Comparison of ENCODE assay signal across 8 mouse cellular contexts in genomic region chr14:21500154-21501047, GRCm38 (mm10). TPM values are rescaled to one million over a fixed set of nuclear protein-coding genes. Genes with fewer than 3 reads are reported as not detected.
A peak's percentile ranks its signal among the peaks of the same experiment; 100 is the strongest.
DNase-seq lines count a peak whose midpoint lies in the region; ATAC-seq and TF ChIP-seq lines count a peak whose summit lies in the region.

No protein-coding gene starts in this region.

- intact Hi-C loops in heart, adult 2 months (cut with DNase I): loop anchor here (5.0 to 10.0 kb wide), 5 partner anchors 47 to 446 kb away; partner anchors contain the start of genes Adk, Ap3m1, Dusp13 and Samd8

- peaks cover 7% of the 10 kb centered on the region for H3K79me2 ChIP-seq in heart, adult 2 months (replicated peaks; ENCODE audit: control insufficient read depth, insufficient read depth, low read length)

- no peaks in the 10 kb centered on the region for H3K27me3 ChIP-seq in embryonic facial prominence, embryonic 14.5 days (replicated peaks; ENCODE audit: control insufficient read depth, insufficient read depth, low read length)
- no peaks in the 10 kb centered on the region for H3K27me3 ChIP-seq in heart, adult 2 months (ENCODE audit: control insufficient read depth, insufficient read depth, low read length)
- H3K27me3 ChIP-seq in limb, embryonic 13.5 days: no peaks in the 10 kb centered on the region
- no peaks in the 10 kb centered on the region for H3K27me3 ChIP-seq in midbrain, embryonic 16.5 days (ENCODE audit: control insufficient read depth, insufficient read depth, low read depth, low read length)

- H3K4me1 ChIP-seq in embryonic facial prominence, embryonic 14.5 days (ENCODE audit: control insufficient read depth, insufficient read depth, low read length): peaks cover 14% of the 10 kb centered on the region
- H3K4me1 ChIP-seq in heart, adult 2 months (ENCODE audit: control insufficient read depth, insufficient read depth, low read length): peaks cover 6% of the 10 kb centered on the region
- H3K4me1 ChIP-seq in limb, embryonic 13.5 days: peaks cover 60% of the 10 kb centered on the region
- H3K4me1 ChIP-seq in midbrain, embryonic 16.5 days (ENCODE audit: control insufficient read depth, insufficient read depth, low read length): peaks cover 16% of the 10 kb centered on the region

- no peaks in the 10 kb centered on the region for H3K36me3 ChIP-seq in embryonic facial prominence, embryonic 14.5 days (ENCODE audit: control insufficient read depth, insufficient read depth, low read length)
- H3K36me3 ChIP-seq in heart, adult 2 months (ENCODE audit: control insufficient read depth, insufficient read depth, low read length): no peaks in the 10 kb centered on the region; the same call in 1 of the 2 replicates
- H3K36me3 ChIP-seq in limb, embryonic 13.5 days: no peaks in the 10 kb centered on the region
- no peaks in the 10 kb centered on the region for H3K36me3 ChIP-seq in midbrain, embryonic 16.5 days (ENCODE audit: control insufficient read depth, insufficient read depth, low read length)

- ATAC-seq in embryonic facial prominence, embryonic 14.5 days (ENCODE audit: low read depth): peak; percentile 96
- ATAC-seq in limb, embryonic 13.5 days (ENCODE audit: low FRiP score, low read depth): peak; percentile 97
- peak; percentile 98 for ATAC-seq in midbrain, embryonic 16.5 days

- H3K9me3 ChIP-seq in embryonic facial prominence, embryonic 14.5 days (ENCODE audit: control insufficient read depth, low read length): no peaks in the 10 kb centered on the region
- H3K9me3 ChIP-seq in limb, embryonic 13.5 days: no peaks in the 10 kb centered on the region
- H3K9me3 ChIP-seq in midbrain, embryonic 16.5 days (replicated peaks; ENCODE audit: control insufficient read depth, low read length, poor library complexity, severe bottlenecking): no peaks in the 10 kb centered on the region

- peak; percentile 98 for DNase-seq in 3T3-L1 (ENCODE audit: low read depth, low spot score)
- peak; percentile 98 to 99 for DNase-seq in adrenal gland, postnatal 4 days (ENCODE audit: low spot score in 2 of 2)
- DNase-seq in embryonic facial prominence, embryonic 14.5 days (ENCODE audit: low spot score): peak; percentile 100
- peak; percentile 99 to 100 for DNase-seq in heart, adult 2 months
- peak; percentile 100 for DNase-seq in kidney, adult 8-10 months
- peak; percentile 96 to 98 for DNase-seq in spleen, postnatal 10 days (ENCODE audit: low spot score in 2 of 2)

- TF ChIP-seq POLR2A in heart, adult 2 months (IDR thresholded peaks at IDR 0.05; ENCODE audit: insufficient read depth, low read depth, low read length): peak; percentile 68

- H3K4me3 ChIP-seq in embryonic facial prominence, embryonic 14.5 days (ENCODE audit: low read depth, low read length): peak overlapping the region; percentile 84
- H3K4me3 ChIP-seq in heart, adult 2 months: peak overlapping the region; percentile 77
- H3K4me3 ChIP-seq in limb, embryonic 13.5 days: peak overlapping the region; percentile 81
- H3K4me3 ChIP-seq in midbrain, embryonic 16.5 days (ENCODE audit: low read depth, low read length): peak overlapping the region; percentile 85

- peak overlapping the region; percentile 95 for H3K9ac ChIP-seq in embryonic facial prominence, embryonic 14.5 days (ENCODE audit: low read depth, low read length)
- peak overlapping the region; percentile 97 for H3K9ac ChIP-seq in heart, adult 2 months (ENCODE audit: low read depth, low read length)
- peak overlapping the region; percentile 95 for H3K9ac ChIP-seq in limb, embryonic 13.5 days
- H3K9ac ChIP-seq in midbrain, embryonic 16.5 days (ENCODE audit: low read depth, low read length): peak overlapping the region; percentile 99

- TF ChIP-seq CTCF in heart, adult 2 months (IDR thresholded peaks at IDR 0.05): peak; percentile 24

- peak; percentile 42; the same call in 1 of the 2 replicates for TF ChIP-seq EP300 in heart, adult 2 months (IDR thresholded peaks at IDR 0.05; ENCODE audit: insufficient read depth, low read depth, low read length)

- peak overlapping the region; percentile 73 for H3K4me2 ChIP-seq in embryonic facial prominence, embryonic 14.5 days (ENCODE audit: low read depth, low read length)
- H3K4me2 ChIP-seq in limb, embryonic 13.5 days (replicated peaks): peak overlapping the region; percentile 76
- peak overlapping the region; percentile 82 for H3K4me2 ChIP-seq in midbrain, embryonic 16.5 days (ENCODE audit: low read length)

- H3K27ac ChIP-seq in embryonic facial prominence, embryonic 14.5 days (replicated peaks; ENCODE audit: low read depth, low read length): peak overlapping the region; percentile 98
- peak overlapping the region; percentile 99 for H3K27ac ChIP-seq in heart, adult 2 months
- peak overlapping the region; percentile 99 for H3K27ac ChIP-seq in limb, embryonic 13.5 days
- peak overlapping the region; percentile 98 for H3K27ac ChIP-seq in midbrain, embryonic 16.5 days (ENCODE audit: low read length)

- WGBS in embryonic facial prominence, embryonic 14.5 days: 0% methylated on average over 45 of the region's 75 CpGs
- under 1% methylated on average over 72 of the region's 75 CpGs for WGBS in heart, adult 2 months
- WGBS in limb, embryonic 13.5 days: under 1% methylated on average over 73 of the region's 75 CpGs
- under 1% methylated on average over 71 of the region's 75 CpGs for WGBS in midbrain, embryonic 16.5 days

RNA-seq across cellular contexts. Expression of gene Kat6b, which starts 19.2 kb away (rescaled TPM):
- total RNA-seq in adrenal gland, postnatal 4 days (2021): 10 to 100 TPM; 61.2 to 69.5 TPM
- polyA plus RNA-seq in embryonic facial prominence, embryonic 14.5 days (2014; fragmentation: Nextera tagmentation; extraction: Ambion mirVana): 18.0 and 20.9 TPM in 2 replicates
- 10 to 100 TPM; 26.6 to 27.9 TPM for total RNA-seq in heart, adult 2 months (2021)
- polyA plus RNA-seq in heart, adult 2 months (2012; rRNA removed): 9.0 and 12.7 TPM in 2 replicates
- polyA plus RNA-seq in limb, embryonic 13.5 days (2015; fragmentation: Nextera tagmentation; extraction: Ambion mirVana): 30.7 and 31.4 TPM in 2 replicates
- 17.2 and 19.6 TPM in 2 replicates for polyA plus RNA-seq in midbrain, embryonic 16.5 days (2015; fragmentation: Nextera tagmentation; extraction: Ambion mirVana)

Comparison
In these comparisons a context has a peak if more than half of its experiments do, and no peak if none do; other contexts are left out.
1. Peak in every context shown above with its lines: DNase-seq, ATAC-seq, H3K4me3 ChIP-seq and H3K27ac ChIP-seq.